Mouse (Mus musculus) induced T-regulatory cell, adult 2 months (primary cell): Measurements from ENCODE around the gene Slc22a7.

Experiments
- DNase-seq: peaks from one replicate; pipeline ENCODE4 v3.0.0-alpha.2; 2012; ENCODE audit warnings: low read depth

The Slc22a7 gene

DNA sequence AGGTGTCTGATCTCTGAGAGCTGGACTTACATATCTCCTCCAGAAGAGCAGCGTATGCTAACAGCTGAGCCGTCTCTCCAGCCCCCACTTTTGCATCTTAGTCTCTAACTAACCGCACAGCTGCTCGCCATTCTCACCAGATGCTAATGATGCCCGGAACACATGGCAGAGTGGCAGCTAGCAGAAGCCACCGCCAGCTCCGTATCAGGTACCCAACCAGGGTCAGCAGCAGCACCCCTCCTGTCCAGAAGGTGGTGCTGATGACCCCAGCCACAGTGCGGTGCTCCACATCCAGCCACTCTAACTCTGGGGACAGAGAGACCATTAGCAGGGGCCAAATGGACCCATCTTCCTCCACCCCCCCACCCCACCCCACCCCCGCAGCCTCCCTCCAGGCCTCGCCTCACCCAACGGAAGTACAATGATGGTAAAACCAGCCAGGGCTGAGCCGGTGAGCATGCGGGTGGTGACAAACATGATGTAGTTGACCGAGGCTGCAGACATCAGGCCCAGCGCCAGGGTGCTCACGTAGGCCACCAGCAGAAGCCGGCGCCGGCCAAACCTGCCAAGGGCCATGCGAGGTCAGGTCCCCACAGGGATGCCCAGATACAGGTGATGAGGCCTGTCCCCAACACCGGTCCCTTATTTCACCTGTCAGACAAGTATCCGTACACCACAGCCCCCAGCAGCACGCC is 1.4 kb downstream of the Slc22a7 start:
- DNase-seq, result peak; percentile 32

DNA sequence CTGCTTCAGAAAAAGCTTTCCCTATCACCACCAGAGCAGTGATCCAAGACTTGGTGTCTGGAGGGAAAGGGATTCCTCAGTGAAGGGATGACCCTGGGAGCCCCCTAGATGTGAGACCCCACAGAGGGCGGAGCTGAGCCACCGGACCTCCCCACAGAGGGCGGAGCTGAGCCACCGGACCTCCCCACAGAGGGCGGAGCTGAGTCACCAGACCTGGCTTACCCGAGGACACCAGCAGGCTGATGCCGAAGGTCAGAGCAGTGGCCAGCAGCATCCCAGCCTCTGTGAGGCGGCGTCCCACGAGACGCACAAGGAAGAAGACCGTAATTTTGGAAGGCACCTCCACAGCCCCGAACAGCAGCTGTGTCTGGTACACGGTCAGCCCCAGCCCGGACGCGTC is 4.6 kb downstream of the Slc22a7 start:
- no peak for DNase-seq

DNA sequence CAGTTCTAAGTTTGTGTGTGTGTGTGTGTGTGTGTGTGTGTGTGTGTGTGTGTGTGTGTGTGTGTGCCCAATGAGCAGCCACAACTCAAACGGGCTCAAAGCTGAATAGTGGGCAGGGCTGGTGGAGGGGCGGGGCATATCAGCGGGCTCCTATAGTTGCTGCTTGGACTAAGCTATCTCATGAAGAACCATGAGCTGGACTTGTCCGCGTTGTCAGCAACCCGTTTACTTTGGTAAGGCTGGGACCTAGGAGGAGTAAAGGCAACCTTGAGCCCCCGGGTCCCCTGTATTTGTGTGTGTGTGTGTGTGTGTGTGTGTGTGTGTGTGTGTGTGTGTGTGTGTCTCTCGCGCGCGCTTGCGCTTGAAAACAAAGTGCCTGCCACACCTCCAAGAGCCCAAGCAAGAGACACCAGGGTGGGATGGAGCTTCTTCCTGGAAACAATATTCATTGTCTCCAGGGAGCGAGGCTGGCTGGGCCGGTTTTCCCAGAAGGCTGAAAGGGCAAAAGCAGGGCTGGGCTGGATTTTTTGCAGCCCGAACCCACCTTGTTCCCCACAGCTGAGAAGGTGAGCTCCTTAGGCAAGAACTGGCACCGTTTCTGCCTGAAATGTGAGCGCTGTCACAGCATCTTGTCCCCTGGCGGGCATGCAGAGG is 9.4 kb downstream of the Slc22a7 start, which contains the start of gene Crip3:
Gene Crip3, plus strand, starts transcription at position 166 of the 654 bp plus-strand sequence.
- no peak for DNase-seq

DNA sequence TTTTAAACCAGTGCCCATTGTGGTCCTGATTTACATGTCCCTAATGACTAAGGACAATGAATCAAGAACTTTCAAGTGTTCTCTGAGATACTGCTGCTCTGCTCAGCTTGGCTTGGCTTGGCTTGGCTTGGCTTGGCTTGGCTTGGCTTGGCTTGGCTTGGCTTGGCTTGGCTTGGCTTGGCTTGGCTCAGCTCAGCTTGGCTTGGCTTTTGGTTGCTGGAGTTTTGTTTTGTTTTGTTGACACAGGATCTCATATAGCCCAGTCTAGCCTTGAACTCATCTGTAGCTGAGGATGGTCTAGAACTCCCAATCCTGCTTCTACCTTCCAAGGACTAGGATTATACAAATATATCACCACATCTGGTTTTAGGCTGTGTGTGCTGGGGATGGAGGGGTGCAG is 11.8 kb downstream of the Slc22a7 start:
- no peak for DNase-seq

DNA sequence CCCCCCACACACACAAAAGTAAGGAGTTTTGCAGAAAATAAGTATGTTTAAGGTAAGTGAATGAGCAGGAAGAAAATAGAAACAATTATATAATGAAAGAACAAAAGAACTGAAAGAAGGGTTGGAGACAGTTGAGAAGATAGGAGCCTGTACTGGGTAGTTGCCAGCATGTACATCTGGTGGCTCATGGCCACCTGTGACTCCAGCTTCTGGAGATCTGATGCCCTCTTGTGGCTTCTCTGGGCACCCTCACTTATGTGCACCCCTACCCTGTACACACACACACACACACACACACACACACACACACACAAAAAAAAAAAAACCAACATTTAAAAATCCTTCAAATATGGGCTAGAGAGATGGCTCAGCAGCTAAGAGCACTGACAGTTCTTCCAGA is 18.5 kb downstream of the Slc22a7 start:
- DNase-seq, result no peak

DNA sequence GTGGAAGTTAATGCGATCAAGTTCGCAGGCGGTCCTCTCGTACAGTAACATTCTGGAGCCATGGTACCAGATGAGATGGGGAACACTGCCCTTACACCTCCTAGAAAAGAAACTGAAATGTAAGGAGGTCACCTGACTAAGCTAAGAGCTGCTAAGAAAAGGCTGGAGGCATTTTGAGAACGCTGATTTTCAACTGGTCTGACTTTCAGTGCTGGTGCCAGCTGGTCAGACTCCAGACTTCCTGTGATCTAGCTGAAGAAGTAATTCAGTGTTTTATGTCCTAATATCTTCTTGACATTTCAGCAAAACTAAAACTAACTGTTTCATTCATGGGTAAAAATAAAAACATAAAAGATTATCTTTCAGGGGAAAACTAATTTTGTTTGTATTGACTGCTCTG is 19.6 kb downstream of the Slc22a7 start:
- DNase-seq, result no peak

DNA sequence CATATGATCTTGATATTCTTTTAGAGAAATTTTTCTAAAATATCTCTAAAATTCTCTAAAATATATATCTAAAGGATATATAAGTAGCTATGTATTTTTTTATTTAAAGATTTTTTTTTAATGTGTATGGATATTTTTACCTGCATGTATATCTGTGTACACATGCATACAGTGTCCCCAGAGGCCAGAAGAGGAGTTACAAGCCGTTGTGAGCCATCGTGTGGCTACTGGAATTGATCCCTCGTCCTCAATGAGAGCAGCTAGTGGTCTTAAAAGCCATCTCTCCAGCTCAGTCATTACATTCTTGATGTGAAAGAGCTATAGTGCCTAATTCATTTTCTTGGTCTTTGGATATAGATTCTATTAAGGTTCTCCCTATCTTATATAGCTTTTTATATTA is 29.8 kb downstream of the Slc22a7 start:
- peak; percentile 27 for DNase-seq

DNA sequence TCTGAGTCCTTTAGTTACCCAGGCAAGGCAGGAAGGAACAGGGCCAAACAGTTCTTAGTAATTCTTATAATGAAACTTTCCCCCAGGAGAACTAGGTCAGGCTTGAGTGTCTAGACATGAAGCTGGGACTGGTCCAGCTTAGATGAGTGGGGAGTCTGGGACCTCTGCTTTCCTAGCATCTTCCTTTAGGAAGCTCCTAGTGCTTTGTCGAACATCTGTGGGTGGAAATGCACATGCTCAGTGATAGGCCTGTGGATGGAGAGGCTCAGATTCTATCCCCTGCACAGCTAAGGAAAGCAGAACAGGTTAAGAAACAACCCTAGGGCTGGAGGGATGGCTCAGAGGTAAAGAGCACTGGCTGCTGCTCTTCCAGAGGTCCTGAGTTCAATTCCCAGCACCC is 43.6 kb downstream of the Slc22a7 start:
- no peak for DNase-seq

DNA sequence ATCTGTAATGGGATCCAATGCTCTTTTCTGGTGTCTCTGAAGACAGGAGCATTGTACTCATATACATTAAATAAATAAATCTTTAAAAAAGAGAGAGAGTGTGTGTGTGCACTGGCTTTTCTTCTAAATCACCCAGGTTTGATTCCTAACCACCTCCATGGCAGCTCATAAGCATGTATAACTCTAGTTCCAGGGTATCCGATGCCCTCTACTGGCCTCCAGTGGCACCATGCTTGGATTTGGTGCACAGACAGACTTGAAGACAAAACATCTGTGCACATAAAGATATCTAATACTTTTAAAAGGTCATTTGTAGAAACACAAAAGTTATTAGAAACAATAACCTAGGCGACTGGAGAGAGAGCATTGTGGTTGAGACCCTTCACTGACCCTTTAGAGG is 45.2 kb downstream of the Slc22a7 start:
- DNase-seq, result peak; percentile 72

DNA sequence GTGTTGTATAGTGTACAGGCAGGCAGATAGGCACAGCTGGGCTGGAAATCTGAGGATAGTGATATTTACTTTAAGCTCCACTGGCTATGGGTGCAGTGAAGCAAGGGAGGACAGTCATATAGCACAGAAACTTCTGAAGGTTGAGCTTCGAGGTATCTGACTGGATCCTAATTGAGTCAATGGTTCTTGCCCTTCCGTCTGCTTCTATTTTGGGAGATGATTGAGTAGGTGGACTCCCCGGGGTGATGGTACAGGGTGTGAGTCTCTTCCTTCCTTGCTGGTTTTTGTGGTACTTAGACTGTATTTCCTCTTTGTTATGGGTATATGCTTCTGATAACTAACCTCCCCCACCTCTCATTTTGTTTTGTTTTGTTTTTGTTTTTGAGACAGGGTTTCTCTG is 50.1 kb downstream of the Slc22a7 start:
- DNase-seq, result peak; percentile 70

DNA sequence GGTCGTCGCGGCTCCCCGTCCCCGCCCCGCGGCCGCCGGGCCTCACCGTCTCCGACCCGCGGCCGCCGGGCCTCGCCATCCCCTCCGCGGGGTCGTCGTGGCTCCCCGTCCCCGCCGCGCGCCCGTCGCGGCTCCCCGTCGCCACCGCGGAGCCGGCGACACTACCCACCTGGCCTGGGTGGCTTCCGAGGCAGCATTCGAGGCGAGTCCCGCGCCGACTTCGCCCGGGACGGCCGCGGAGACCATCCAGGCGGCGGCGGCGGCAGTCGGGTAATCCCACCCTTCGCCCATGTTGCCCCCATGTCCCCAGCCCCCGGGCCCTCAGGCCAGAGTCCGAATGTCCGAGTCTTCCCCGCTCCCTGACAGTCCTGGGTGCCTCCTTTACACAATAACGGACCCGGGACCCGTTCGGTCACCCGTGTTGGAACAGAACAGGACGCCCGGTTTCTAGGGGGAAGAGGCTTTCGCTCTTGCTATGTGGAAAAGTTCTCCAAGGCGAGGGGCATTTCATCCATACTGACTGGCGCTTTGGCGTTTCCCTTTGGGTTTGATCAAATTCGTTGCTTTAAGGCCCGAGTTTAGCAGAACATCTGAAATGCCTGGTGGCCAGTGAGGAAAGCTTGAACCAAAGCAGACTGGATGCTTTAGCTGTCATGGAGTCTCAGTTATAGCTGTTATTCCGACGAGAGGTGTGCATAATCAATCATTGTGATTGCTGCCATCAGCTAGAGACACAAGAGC is 54.0 kb downstream of the Slc22a7 start:
- peak; percentile 50 for DNase-seq

DNA sequence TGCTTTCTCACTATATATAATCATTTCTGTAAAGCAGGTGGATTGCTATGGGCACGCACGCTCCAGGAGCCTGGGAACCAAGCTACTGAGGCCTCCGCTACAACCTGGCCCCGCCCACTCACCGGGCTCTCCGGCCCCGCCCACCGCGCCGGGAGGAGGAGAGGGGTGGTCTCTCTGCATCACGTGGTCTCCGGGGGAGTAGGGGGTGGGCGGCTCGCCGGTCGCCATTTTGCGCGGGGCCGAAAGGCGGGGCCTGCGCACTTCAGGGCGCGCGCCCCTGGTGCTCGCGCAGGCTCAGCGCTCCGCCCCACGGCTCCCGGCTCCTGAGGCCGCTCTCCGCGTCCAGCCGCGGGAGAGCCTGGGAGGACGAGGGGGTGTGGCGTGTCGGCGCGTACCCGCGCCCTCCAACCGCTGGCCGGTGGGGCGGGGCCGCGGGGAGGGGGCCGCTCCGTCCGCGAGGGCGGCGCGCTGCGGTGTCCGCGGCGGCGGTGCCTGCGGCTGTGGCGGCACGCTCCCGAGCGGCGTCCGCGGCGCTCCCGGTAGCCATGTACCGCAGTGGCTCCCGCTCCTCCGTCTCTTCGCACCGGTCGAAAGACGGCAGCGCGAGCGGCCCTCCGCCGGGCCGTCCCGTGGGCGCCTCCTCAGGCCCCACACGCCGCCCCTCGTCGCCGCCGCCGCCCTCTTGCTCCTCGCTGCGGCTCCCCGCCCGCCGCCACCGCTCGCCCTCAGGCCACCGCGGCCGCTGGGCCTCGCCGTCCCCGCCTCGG is 54.8 kb downstream of the Slc22a7 start, which contains the start of gene Zfp318:
Gene Zfp318, plus strand, starts transcription at position 438 of the 767 bp plus-strand sequence.
- peak; percentile 95 for DNase-seq
